8 mouse cellular contexts compared by ENCODE assay signal in genomic region chr9:67802241-67802640, GRCm38 (mm10). TPM values are rescaled to one million over a fixed set of nuclear protein-coding genes. Genes with fewer than 3 reads are reported as not detected.
DNase-seq lines count a peak whose midpoint lies in the region; ATAC-seq and TF ChIP-seq lines count a peak whose summit lies in the region.

No protein-coding gene starts in this region.

- peak; percentile 63 for DNase-seq in forebrain, postnatal 0 days
- peak; percentile 19 for DNase-seq in ovary, postnatal 10 days (ENCODE audit: low spot score)
- DNase-seq in ovary, adult 18-20 months (ENCODE audit: low spot score): no peak
- peak; percentile 65 to 71 for DNase-seq in cerebellum, adult 18-20 months
- DNase-seq in heart, postnatal 4 days: peak; percentile 67
- peak; percentile 65 for DNase-seq in lung, postnatal 10 days

- H3K36me3 ChIP-seq in forebrain, postnatal 0 days (ENCODE audit: insufficient read depth): no peaks in the 10 kb centered on the region
- H3K36me3 ChIP-seq in forebrain, embryonic 12.5 days (replicated peaks): no peaks in the 10 kb centered on the region
- H3K36me3 ChIP-seq in testis, adult 2 months (ENCODE audit: control insufficient read depth, insufficient read depth, low read length): no peaks in the 10 kb centered on the region

- H3K4me1 ChIP-seq in forebrain, postnatal 0 days (ENCODE audit: insufficient read depth): no peaks in the 10 kb centered on the region
- H3K4me1 ChIP-seq in forebrain, embryonic 12.5 days: no peaks in the 10 kb centered on the region
- H3K4me1 ChIP-seq in testis, adult 2 months (ENCODE audit: control insufficient read depth, insufficient read depth, low read length): no peaks in the 10 kb centered on the region

- no peak for ATAC-seq in forebrain, postnatal 0 days
- no peak for ATAC-seq in forebrain, embryonic 12.5 days (ENCODE audit: low FRiP score)

- no peak overlapping the region for H3K9ac ChIP-seq in forebrain, postnatal 0 days
- H3K9ac ChIP-seq in forebrain, embryonic 12.5 days: no peak overlapping the region

- no peaks in the 10 kb centered on the region for H3K27me3 ChIP-seq in forebrain, postnatal 0 days (ENCODE audit: insufficient read depth, low read length)
- H3K27me3 ChIP-seq in forebrain, embryonic 12.5 days: peaks cover 2% of the 10 kb centered on the region; the same call in 1 of the 2 replicates
- H3K27me3 ChIP-seq in testis, adult 2 months (ENCODE audit: control insufficient read depth, insufficient read depth, low read length): no peaks in the 10 kb centered on the region

- peak; percentile 68 for TF ChIP-seq CTCF in forebrain, postnatal 0 days (IDR thresholded peaks at IDR 0.05; ENCODE audit: low read depth)
- peak; percentile 34; the same call in 1 of the 2 replicates for TF ChIP-seq CTCF in testis, adult 2 months (IDR thresholded peaks at IDR 0.05; ENCODE audit: control insufficient read depth, insufficient read depth, insufficient replicate concordance, low read depth, low read length)

- H3K9me3 ChIP-seq in forebrain, postnatal 0 days (ENCODE audit: low read length): no peaks in the 10 kb centered on the region
- H3K9me3 ChIP-seq in forebrain, embryonic 12.5 days: no peaks in the 10 kb centered on the region

- no peak for TF ChIP-seq POLR2A in testis, adult 2 months (IDR thresholded peaks at IDR 0.05; ENCODE audit: control insufficient read depth, low read depth, low read length)

- 30% methylated on average over 6 of the region's 6 CpGs for WGBS in forebrain, postnatal 0 days
- 32% methylated on average over 6 of the region's 6 CpGs for WGBS in forebrain, embryonic 12.5 days

- no peak overlapping the region for H3K4me2 ChIP-seq in forebrain, postnatal 0 days (ENCODE audit: low read depth)
- H3K4me2 ChIP-seq in forebrain, embryonic 12.5 days: no peak overlapping the region

- no peak overlapping the region for H3K4me3 ChIP-seq in forebrain, postnatal 0 days (ENCODE audit: low read depth, low read length)
- H3K4me3 ChIP-seq in forebrain, embryonic 12.5 days (replicated peaks): no peak overlapping the region
- no peak overlapping the region for H3K4me3 ChIP-seq in testis, adult 2 months (ENCODE audit: control insufficient read depth, low read depth, low read length)

- no peak overlapping the region for H3K27ac ChIP-seq in forebrain, postnatal 0 days (ENCODE audit: low read depth, low read length)
- H3K27ac ChIP-seq in forebrain, embryonic 12.5 days: no peak overlapping the region
- no peak overlapping the region for H3K27ac ChIP-seq in testis, adult 2 months (ENCODE audit: control insufficient read depth, insufficient read depth, low read depth, low read length)

RNA-seq across cellular contexts. Expression of gene C2cd4a, which starts 29.9 kb away (rescaled TPM):
- 0.14 and 0.15 TPM in 2 replicates for total RNA-seq in forebrain, postnatal 0 days (2014; rRNA removed)
- 0.33 and 0.46 TPM in 2 replicates for polyA plus RNA-seq in forebrain, postnatal 0 days (2015; fragmentation: Nextera tagmentation; extraction: Ambion mirVana)
- not detected in 2 replicates for polyA plus RNA-seq in forebrain, embryonic 12.5 days (2016; fragmentation: Nextera tagmentation; extraction: Ambion mirVana)
- not detected for total RNA-seq in heart, postnatal 4 days (2021)
- 0.10 and 0.30 TPM in 2 replicates for polyA plus RNA-seq in testis, adult 2 months (2012; rRNA removed)

RNA-seq across cellular contexts. Expression of gene Vps13c, which starts 38.0 kb away (rescaled TPM):
- total RNA-seq in forebrain, postnatal 0 days (2014; rRNA removed): 20.9 and 22.9 TPM in 2 replicates
- 2.8 and 4.6 TPM in 2 replicates for polyA plus RNA-seq in forebrain, postnatal 0 days (2015; fragmentation: Nextera tagmentation; extraction: Ambion mirVana)
- polyA plus RNA-seq in forebrain, embryonic 12.5 days (2016; fragmentation: Nextera tagmentation; extraction: Ambion mirVana): 7.4 and 8.8 TPM in 2 replicates
- 10 to 100 TPM; 28.9 to 30.7 TPM for total RNA-seq in heart, postnatal 4 days (2021)
- polyA plus RNA-seq in testis, adult 2 months (2012; rRNA removed): 2.9 and 3.2 TPM in 2 replicates

RNA-seq across cellular contexts. Expression of gene C2cd4b, which starts 43.0 kb away (rescaled TPM):
- total RNA-seq in forebrain, postnatal 0 days (2014; rRNA removed): 0.92 and 1.00 TPM in 2 replicates
- polyA plus RNA-seq in forebrain, postnatal 0 days (2015; fragmentation: Nextera tagmentation; extraction: Ambion mirVana): 2.4 and 3.0 TPM in 2 replicates
- 0.22 and 0.35 TPM in 2 replicates for polyA plus RNA-seq in forebrain, embryonic 12.5 days (2016; fragmentation: Nextera tagmentation; extraction: Ambion mirVana)
- 1 to 10 TPM in 1 of 2 experiments, under 1 TPM in 1; 0.92 to 1.4 TPM for total RNA-seq in heart, postnatal 4 days (2021)
- polyA plus RNA-seq in testis, adult 2 months (2012; rRNA removed): 25.6 and 38.9 TPM in 2 replicates
